Mouse (Mus musculus) intestine, embryonic 16.5 days (tissue): Measurements from ENCODE around the gene Rapgef2. TPM values are rescaled to one million over a fixed set of nuclear protein-coding genes. Genes with fewer than 3 reads are reported as not detected.

ENCODE experiments used
- ATAC-seq: fragments of 200-750 bp; cut with Nextera tagmentation; 2 replicates; pipeline ENCODE4 v1.8.0; 2017; ENCODE audit warnings: moderate TSS enrichment, moderate library complexity
- H3K27ac ChIP-seq: fragments of 300-500 bp; sonication (generic); 2 replicates; pipeline ENCODE4 v1.5.1; 2014; ENCODE audit warnings: mild to moderate bottlenecking, low read length
- H3K27me3 ChIP-seq: fragments of 300-500 bp; sonication (generic); replicated peaks from 2 replicates; pipeline ENCODE4 v1.6.1; 2014; ENCODE audit warnings: low read length, control low read depth, mixed read lengths; ENCODE audit not compliant: control insufficient read depth, insufficient read depth
- H3K36me3 ChIP-seq: fragments of 300-500 bp; sonication (generic); 2 replicates; pipeline ENCODE4 v1.6.1; 2014; ENCODE audit warnings: low read length, control low read depth; ENCODE audit not compliant: control insufficient read depth, insufficient read depth
- H3K4me1 ChIP-seq: fragments of 300-500 bp; sonication (generic); 2 replicates; pipeline ENCODE4 v1.6.1; 2014; ENCODE audit warnings: low read length, control low read depth, mixed read lengths; ENCODE audit not compliant: control insufficient read depth, insufficient read depth
- H3K4me2 ChIP-seq: fragments of 300-500 bp; sonication (generic); 2 replicates; pipeline ENCODE4 v1.6.1; 2014; ENCODE audit warnings: low read depth, low read length, control low read depth
- H3K4me3 ChIP-seq: fragments of 300-500 bp; sonication (generic); 2 replicates; pipeline ENCODE4 v1.5.1; 2014; ENCODE audit warnings: mild to moderate bottlenecking, low read length
- H3K9ac ChIP-seq: fragments of 300-500 bp; sonication (generic); 2 replicates; pipeline ENCODE4 v1.6.1; 2014; ENCODE audit warnings: low read depth, low read length
- H3K9me3 ChIP-seq: fragments of 300-500 bp; sonication (generic); 2 replicates; pipeline ENCODE4 v1.6.1; 2016; ENCODE audit warnings: low read length, control low read depth; ENCODE audit not compliant: control insufficient read depth
- WGBS: fragments of 180-500 bp; shearing (Covaris S2); extraction: QIAGEN DNeasy Blood & Tissue Kit; methylation state at CpG from one replicate; pipeline ENCODE4 v1.1.7; 2014; 5-methylcytosine and 5-hydroxymethylcytosine counted together
- polyA plus RNA-seq: library from polyadenylated mRNA; unstranded; fragments of >200 nt; fragmentation: Nextera tagmentation; extraction: Ambion mirVana; gene quantifications from 2 replicates; pipeline ENCODE4 v1.2.1, GENCODE M21; 2015

Rapgef2 gene
- polyA plus RNA-seq, 1 experiment from 2014 or later, result 2.2 TPM

GRCm38 (mm10) chr3:79028153-79028878, 258.0 kb downstream of the Rapgef2 start:
- H3K27ac ChIP-seq, result no peak overlapping the region
- WGBS, result 44% methylated on average over 14 of the region's 14 CpGs
- no peak for ATAC-seq

GRCm38 (mm10) chr3:79025983-79026382, 260.3 kb downstream of the Rapgef2 start:
- no peak overlapping the region for H3K4me3 ChIP-seq
- no peaks in the 10 kb centered on the region for H3K27me3 ChIP-seq
- no peak overlapping the region for H3K4me2 ChIP-seq
- no peak for ATAC-seq
- H3K9me3 ChIP-seq, result no peaks in the 10 kb centered on the region
- WGBS, result 75% methylated on average over 3 of the region's 3 CpGs
- no peak overlapping the region for H3K9ac ChIP-seq
- no peaks in the 10 kb centered on the region for H3K4me1 ChIP-seq
- H3K36me3 ChIP-seq, result no peaks in the 10 kb centered on the region
- no peak overlapping the region for H3K27ac ChIP-seq

More at GRCm38 (mm10) chr3:79028153-79028878, 258.0 kb downstream of the Rapgef2 start:
- no peaks in the 10 kb centered on the region for H3K27me3 ChIP-seq
- H3K9me3 ChIP-seq, result no peaks in the 10 kb centered on the region
- no peaks in the 10 kb centered on the region for H3K36me3 ChIP-seq
- no peak overlapping the region for H3K9ac ChIP-seq
- no peak overlapping the region for H3K4me2 ChIP-seq
- no peaks in the 10 kb centered on the region for H3K4me1 ChIP-seq
- no peak overlapping the region for H3K4me3 ChIP-seq

GRCm38 (mm10) chr3:79023735-79024328, 262.5 kb downstream of the Rapgef2 start:
- H3K4me3 ChIP-seq, result no peak overlapping the region
- H3K36me3 ChIP-seq, result no peaks in the 10 kb centered on the region
- no peak for ATAC-seq
- H3K27me3 ChIP-seq, result no peaks in the 10 kb centered on the region
- H3K9ac ChIP-seq, result no peak overlapping the region
- 81% methylated on average over 6 of the region's 6 CpGs for WGBS
- H3K4me1 ChIP-seq, result no peaks in the 10 kb centered on the region
- H3K4me2 ChIP-seq, result no peak overlapping the region
- H3K9me3 ChIP-seq, result no peaks in the 10 kb centered on the region
- no peak overlapping the region for H3K27ac ChIP-seq

GRCm38 (mm10) chr3:79022690-79023089, 263.6 kb downstream of the Rapgef2 start:
- H3K4me1 ChIP-seq, result no peaks in the 10 kb centered on the region
- H3K9me3 ChIP-seq, result no peaks in the 10 kb centered on the region
- WGBS, result 86% methylated on average over 4 of the region's 4 CpGs
- H3K36me3 ChIP-seq, result no peaks in the 10 kb centered on the region
- H3K4me3 ChIP-seq, result no peak overlapping the region
- H3K9ac ChIP-seq, result no peak overlapping the region
- no peak overlapping the region for H3K27ac ChIP-seq
- no peak for ATAC-seq
- no peak overlapping the region for H3K4me2 ChIP-seq
- no peaks in the 10 kb centered on the region for H3K27me3 ChIP-seq

GRCm38 (mm10) chr3:79017440-79017839, 268.9 kb downstream of the Rapgef2 start:
- H3K9me3 ChIP-seq, result no peaks in the 10 kb centered on the region

GRCm38 (mm10) chr3:79016830-79017229, 269.5 kb downstream of the Rapgef2 start:
- Histone ChIP-seq H3K9ac (no peak overlapping the region), H3K27me3 (no peaks in the 10 kb centered on the region), H3K4me2 (no peak overlapping the region), H3K4me1 (no peaks in the 10 kb centered on the region), H3K9me3 (no peaks in the 10 kb centered on the region), H3K36me3 (no peaks in the 10 kb centered on the region), H3K4me3 (no peak overlapping the region), H3K27ac (no peak overlapping the region)
- 80% methylated on average over 9 of the region's 9 CpGs for WGBS
- ATAC-seq, result no peak

More at GRCm38 (mm10) chr3:79017440-79017839, 268.9 kb downstream of the Rapgef2 start:
- Histone ChIP-seq H3K4me1 (no peaks in the 10 kb centered on the region), H3K27me3 (no peaks in the 10 kb centered on the region), H3K27ac (no peak overlapping the region), H3K4me2 (no peak overlapping the region), H3K9ac (no peak overlapping the region), H3K4me3 (no peak overlapping the region), H3K36me3 (no peaks in the 10 kb centered on the region)
- WGBS, result 85% methylated on average over 4 of the region's 4 CpGs
- no peak for ATAC-seq

- WGBS, result 85% methylated on average over 9 of the region's 9 CpGs
- peak; percentile 48; the same call in 1 of the 2 replicates for ATAC-seq
- Histone ChIP-seq H3K9ac (no peak overlapping the region), H3K4me1 (no peaks in the 10 kb centered on the region), H3K27me3 (no peaks in the 10 kb centered on the region), H3K4me2 (no peak overlapping the region), H3K4me3 (no peak overlapping the region), H3K36me3 (no peaks in the 10 kb centered on the region), H3K9me3 (no peaks in the 10 kb centered on the region), H3K27ac (no peak overlapping the region)
These were observed 270.5 kb downstream of the Rapgef2 start for GRCm38 (mm10) chr3:79015621-79016474.
